Mouse (Mus musculus) forebrain, embryonic 11.5 days (tissue): ENCODE measurements at regions not wholly inside any gene's neighbourhood (a gene's known extent, or its start where the extent isn't known, plus 50 kb on each side); places are given as distances from the start of the nearest gene placed in this dataset.

Experiments used
- ATAC-seq: fragments of 200-750 bp; cut with Nextera tagmentation; replicated peaks from 2 replicates; pipeline ENCODE4 v1.8.0; 2017; ENCODE audit warnings: moderate TSS enrichment; ENCODE audit not compliant: low FRiP score
- DNase-seq: peaks from one replicate; pipeline ENCODE4 v3.0.0-alpha.2; 2017; ENCODE audit warnings: low spot score
- H3K27ac ChIP-seq: fragments of 300-500 bp; sonication (generic); 2 replicates; pipeline ENCODE4 v1.5.1; 2014; ENCODE audit warnings: low read depth, low read length
- H3K27me3 ChIP-seq: fragments of 300-500 bp; sonication (generic); 2 replicates; pipeline ENCODE4 v1.6.1; 2014; ENCODE audit warnings: mild to moderate bottlenecking, low read length, mixed read lengths; ENCODE audit not compliant: control insufficient read depth, insufficient read depth
- H3K36me3 ChIP-seq: fragments of 300-500 bp; sonication (generic); 2 replicates; pipeline ENCODE4 v1.6.1; 2014; ENCODE audit warnings: mild to moderate bottlenecking, low read length, moderate library complexity, mixed read lengths; ENCODE audit not compliant: control insufficient read depth, insufficient read depth
- H3K4me1 ChIP-seq: fragments of 300-500 bp; sonication (generic); replicated peaks from 2 replicates; pipeline ENCODE4 v1.6.1; 2014; ENCODE audit warnings: low read length, mixed read lengths; ENCODE audit not compliant: control insufficient read depth, insufficient read depth
- H3K4me2 ChIP-seq: fragments of 300-500 bp; sonication (generic); 2 replicates; pipeline ENCODE4 v1.6.1; 2014; ENCODE audit warnings: low read depth, mild to moderate bottlenecking, low read length, moderate library complexity, mixed read lengths; ENCODE audit not compliant: severe bottlenecking
- H3K4me3 ChIP-seq: fragments of 300-500 bp; sonication (generic); 2 replicates; pipeline ENCODE4 v1.5.1; 2014; ENCODE audit warnings: low read depth, low read length
- H3K9ac ChIP-seq: fragments of 300-500 bp; sonication (generic); 2 replicates; pipeline ENCODE4 v1.6.1; 2014; ENCODE audit warnings: low read length
- H3K9me3 ChIP-seq: fragments of 300-500 bp; sonication (generic); 2 replicates; pipeline ENCODE4 v1.6.1; 2016; ENCODE audit warnings: low read length, mixed read lengths; ENCODE audit not compliant: control insufficient read depth
- WGBS: fragments of 180-500 bp; shearing (Covaris S2); extraction: QIAGEN DNeasy Blood & Tissue Kit; methylation state at CpG from one replicate; pipeline ENCODE4 v1.1.7; 2014; 5-methylcytosine and 5-hydroxymethylcytosine counted together

GRCm38 (mm10) chr2:50569502-50570285 lies 273.1 kb upstream of the Mmadhc start:
- no peaks in the 10 kb centered on the region for H3K9me3 ChIP-seq
- 86% methylated on average over 7 of the region's 7 CpGs for WGBS
- ATAC-seq: no peak

GRCm38 (mm10) chr2:50568777-50569501 lies 272.3 kb upstream of the Mmadhc start:
- H3K9me3 ChIP-seq: no peaks in the 10 kb centered on the region
- no peaks in the 10 kb centered on the region for H3K27me3 ChIP-seq
- DNase-seq (no peak), ATAC-seq (peak; percentile 75; the same call in 1 of the 2 replicates)
- H3K27ac ChIP-seq: no peak overlapping the region
- H3K36me3 ChIP-seq: no peaks in the 10 kb centered on the region
- no peak overlapping the region for H3K4me3 ChIP-seq
- H3K4me1 ChIP-seq: no peaks in the 10 kb centered on the region
- H3K9ac ChIP-seq: no peak overlapping the region
- no peak overlapping the region for H3K4me2 ChIP-seq
- 61% methylated on average over 8 of the region's 8 CpGs for WGBS

More at GRCm38 (mm10) chr2:50569502-50570285, 273.1 kb upstream of the Mmadhc start:
- H3K4me2 ChIP-seq: no peak overlapping the region
- no peak overlapping the region for H3K4me3 ChIP-seq
- H3K27ac ChIP-seq: no peak overlapping the region
- DNase-seq: no peak
- H3K4me1 ChIP-seq: no peaks in the 10 kb centered on the region
- H3K27me3 ChIP-seq: no peaks in the 10 kb centered on the region
- H3K9ac ChIP-seq: no peak overlapping the region
- no peaks in the 10 kb centered on the region for H3K36me3 ChIP-seq

DNA sequence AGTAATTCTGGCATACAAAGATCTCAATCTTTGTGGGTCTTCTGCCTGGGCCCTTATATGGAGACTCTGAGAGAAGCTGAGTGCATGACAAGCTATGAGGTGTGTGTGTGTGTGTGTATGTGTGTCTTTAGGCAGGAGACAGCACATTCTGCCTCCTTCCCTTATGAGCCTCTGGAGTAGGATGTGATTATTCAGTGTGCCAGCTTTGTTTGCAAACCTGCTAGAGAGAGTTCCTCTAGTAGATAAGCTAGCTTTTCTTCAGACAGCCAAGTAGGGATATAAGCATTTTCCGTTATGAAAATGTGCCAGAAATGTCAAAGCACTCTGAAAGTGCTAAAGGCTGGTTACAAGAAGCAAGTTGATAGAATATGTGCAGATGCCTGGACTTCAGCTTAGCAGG lies 270.9 kb upstream of the Mmadhc start:
- no peak for ATAC-seq
- H3K27me3 ChIP-seq: no peaks in the 10 kb centered on the region
- H3K4me2 ChIP-seq: no peak overlapping the region
- H3K9ac ChIP-seq: no peak overlapping the region
- no peaks in the 10 kb centered on the region for H3K9me3 ChIP-seq
- no peak overlapping the region for H3K4me3 ChIP-seq
- H3K36me3 ChIP-seq: no peaks in the 10 kb centered on the region
- no peak overlapping the region for H3K27ac ChIP-seq
- H3K4me1 ChIP-seq: no peaks in the 10 kb centered on the region
- WGBS: 78% methylated on average over 1 of the region's 1 CpGs
- DNase-seq: no peak

DNA sequence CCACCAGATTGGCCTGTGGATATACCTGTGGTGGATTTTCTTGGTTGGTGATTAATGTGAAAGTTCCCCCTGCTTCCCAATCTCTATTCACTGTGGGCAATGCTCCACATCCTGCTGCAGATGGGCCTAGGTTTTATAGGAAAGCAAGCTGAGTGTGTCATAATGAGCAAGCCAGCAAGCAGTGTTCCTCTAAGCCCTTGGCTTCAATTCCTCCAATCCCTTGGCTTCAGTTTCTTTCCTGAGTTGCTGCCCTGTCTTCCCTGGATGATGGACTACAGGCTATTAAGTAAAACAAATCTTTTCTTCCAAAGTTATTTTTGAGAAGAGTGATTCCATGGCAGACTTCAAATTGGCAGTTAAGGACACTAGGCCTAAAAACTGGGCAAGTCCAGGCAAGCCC lies 257.4 kb upstream of the Mmadhc start:
- no peak overlapping the region for H3K27ac ChIP-seq
- H3K36me3 ChIP-seq: no peaks in the 10 kb centered on the region
- no peak for DNase-seq

DNA sequence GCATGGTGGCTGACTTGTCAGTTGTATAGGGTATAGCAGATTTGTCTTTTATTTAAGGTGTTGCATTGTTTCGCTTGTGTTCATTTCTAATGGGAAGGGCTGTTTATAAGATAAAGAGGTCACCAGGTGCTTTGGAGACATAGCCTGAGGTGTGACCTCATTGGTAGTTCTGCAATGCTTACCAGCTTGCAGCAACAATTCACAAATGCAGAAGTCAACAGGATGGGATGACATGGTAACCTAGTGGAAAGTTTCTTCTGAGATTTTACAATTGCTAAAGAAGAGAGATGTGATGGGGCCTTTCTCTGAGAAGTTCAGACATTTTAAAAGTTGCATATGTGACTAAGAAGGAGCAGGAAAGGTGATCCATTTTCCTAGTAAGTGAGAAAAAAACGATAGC lies 255.8 kb upstream of the Mmadhc start:
- no peak overlapping the region for H3K4me2 ChIP-seq
- no peak overlapping the region for H3K27ac ChIP-seq
- no peak overlapping the region for H3K4me3 ChIP-seq
- H3K9me3 ChIP-seq: no peaks in the 10 kb centered on the region
- no peaks in the 10 kb centered on the region for H3K4me1 ChIP-seq
- H3K36me3 ChIP-seq: no peaks in the 10 kb centered on the region
- DNase-seq (no peak), ATAC-seq (no peak)
- H3K27me3 ChIP-seq: no peaks in the 10 kb centered on the region
- 94% methylated on average over 2 of the region's 2 CpGs for WGBS
- H3K9ac ChIP-seq: no peak overlapping the region

More for the DNA sequence above, 257.4 kb upstream of the Mmadhc start:
- H3K27me3 ChIP-seq: no peaks in the 10 kb centered on the region
- H3K9me3 ChIP-seq: no peaks in the 10 kb centered on the region
- H3K4me1 ChIP-seq: no peaks in the 10 kb centered on the region
- H3K9ac ChIP-seq: no peak overlapping the region
- ATAC-seq: no peak
- H3K4me3 ChIP-seq: no peak overlapping the region
- no peak overlapping the region for H3K4me2 ChIP-seq

- no peak overlapping the region for H3K9ac ChIP-seq
- no peak overlapping the region for H3K4me2 ChIP-seq
- no peaks in the 10 kb centered on the region for H3K4me1 ChIP-seq
- ATAC-seq: no peak
- H3K27me3 ChIP-seq: no peaks in the 10 kb centered on the region
- H3K9me3 ChIP-seq: no peaks in the 10 kb centered on the region
- H3K4me3 ChIP-seq: no peak overlapping the region
- no peak for DNase-seq
- WGBS: 71% methylated on average over 8 of the region's 8 CpGs
- H3K27ac ChIP-seq: no peak overlapping the region
- no peaks in the 10 kb centered on the region for H3K36me3 ChIP-seq
Observed at GRCm38 (mm10) chr2:50549871-50550270, 253.3 kb upstream of the Mmadhc start.

DNA sequence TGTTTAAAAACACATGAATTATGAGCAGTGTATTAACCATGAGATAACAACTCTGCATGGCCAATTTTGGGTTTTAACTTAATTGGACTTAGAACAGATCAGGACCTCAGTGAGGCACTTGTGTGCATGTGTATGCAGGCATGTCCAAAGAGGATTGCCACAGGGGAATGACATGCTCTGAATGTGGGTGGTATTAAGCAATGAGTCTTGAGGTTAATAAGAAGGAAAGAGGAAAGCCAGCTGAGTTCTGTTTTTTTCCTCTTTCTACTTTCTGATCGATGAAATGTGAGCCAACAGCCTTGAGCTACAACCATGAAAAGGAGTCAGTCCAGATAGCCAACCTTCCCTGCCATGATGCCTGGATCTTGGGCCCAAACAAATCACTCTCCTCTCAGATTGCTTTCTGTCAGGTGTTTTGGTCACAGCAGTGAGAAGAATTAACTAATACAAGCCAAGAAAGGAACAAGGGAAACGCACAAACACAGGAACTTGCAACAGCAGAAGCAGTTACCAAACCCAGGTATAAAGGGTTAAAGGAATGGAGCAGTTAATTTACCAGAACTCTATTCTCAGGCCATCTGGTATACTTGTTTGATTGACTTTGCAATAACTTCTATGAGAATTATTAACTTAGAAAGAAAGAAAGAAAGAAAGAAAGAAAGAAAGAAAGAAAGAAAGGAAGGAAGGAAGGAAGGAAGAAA lies 243.3 kb upstream of the Mmadhc start:
- no peak overlapping the region for H3K27ac ChIP-seq
- ATAC-seq (no peak), DNase-seq (no peak)
- H3K4me2 ChIP-seq: no peak overlapping the region
- H3K9ac ChIP-seq: no peak overlapping the region
- 88% methylated on average over 2 of the region's 2 CpGs for WGBS
- H3K27me3 ChIP-seq: no peaks in the 10 kb centered on the region
- no peak overlapping the region for H3K4me3 ChIP-seq
- H3K9me3 ChIP-seq: no peaks in the 10 kb centered on the region
- no peaks in the 10 kb centered on the region for H3K36me3 ChIP-seq
- H3K4me1 ChIP-seq: no peaks in the 10 kb centered on the region

GRCm38 (mm10) chr2:50538068-50538467 lies 241.5 kb upstream of the Mmadhc start:
- H3K4me1 ChIP-seq: no peaks in the 10 kb centered on the region
- WGBS: 76% methylated on average over 5 of the region's 5 CpGs
- H3K4me3 ChIP-seq: no peak overlapping the region
- no peak overlapping the region for H3K9ac ChIP-seq
- no peak overlapping the region for H3K4me2 ChIP-seq
- no peaks in the 10 kb centered on the region for H3K27me3 ChIP-seq
- DNase-seq: no peak
- no peaks in the 10 kb centered on the region for H3K9me3 ChIP-seq
- H3K36me3 ChIP-seq: no peaks in the 10 kb centered on the region
- H3K27ac ChIP-seq: no peak overlapping the region
- ATAC-seq: no peak
